Mouse (Mus musculus): Measurements from ENCODE around the gene Smim23.

Smim23 gene

GRCm38 (mm10) chr11:32780747-32781536 is 43.5 kb downstream of the Smim23 start:
- DNase-seq, result peak in 1 of 2 experiments; percentile 33

GRCm38 (mm10) chr11:32768642-32769343 is 55.6 kb downstream of the Smim23 start:
- DNase-seq, result no peak
